Mouse (Mus musculus): Measurements from ENCODE around the gene Etv6.

DNA sequence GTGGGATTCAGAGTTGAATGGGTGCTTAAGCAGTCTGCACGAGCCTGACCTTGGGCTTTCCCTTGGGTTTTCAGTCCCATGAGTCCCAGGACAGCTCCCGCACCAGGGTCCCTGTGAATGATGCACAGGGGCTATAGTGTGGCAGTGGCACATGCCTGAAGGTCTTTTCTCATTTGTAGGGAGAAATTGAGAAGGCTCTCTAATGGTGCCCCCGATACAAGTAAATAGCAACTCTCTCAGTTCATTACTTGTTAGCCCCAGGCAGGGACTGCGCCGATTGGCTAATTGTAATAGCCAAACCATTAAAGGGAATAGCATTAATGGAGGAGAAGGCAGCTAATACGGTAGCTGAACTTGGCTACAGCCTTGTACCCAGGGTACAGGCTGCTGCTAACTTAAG, 92.5 kb downstream of the Etv6 start:
- TF ChIP-seq SIN3A (IDR thresholded peaks at IDR 0.05; ENCODE audit: low read length) (no peak), ZKSCAN1 (IDR thresholded peaks at IDR 0.05; ENCODE audit: low read depth, low read length) (no peak), EP300 (IDR thresholded peaks at IDR 0.05; ENCODE audit: low read depth in 1 of 2, low read length in 2 of 2) (no peak), CTCF (IDR thresholded peaks at IDR 0.05 in 2 of 3, conservative IDR thresholded peaks at IDR 0.05 in 1 of 3; ENCODE audit: control insufficient read depth in 1 of 3, insufficient read depth in 1 of 3, low read depth in 2 of 3, low read length in 3 of 3, poor library complexity in 1 of 3, severe bottlenecking in 1 of 3) (no peak), POLR2A (IDR thresholded peaks at IDR 0.05; ENCODE audit: control insufficient read depth in 1 of 2, insufficient read depth in 1 of 2, low read depth in 1 of 2, low read length in 2 of 2, poor library complexity in 1 of 2) (no peak)
